Mouse (Mus musculus): ENCODE measurements at regions not wholly inside any gene's neighbourhood (a gene's known extent, or its start where the extent isn't known, plus 50 kb on each side); places are given as distances from the start of the nearest gene placed in this dataset.

DNA sequence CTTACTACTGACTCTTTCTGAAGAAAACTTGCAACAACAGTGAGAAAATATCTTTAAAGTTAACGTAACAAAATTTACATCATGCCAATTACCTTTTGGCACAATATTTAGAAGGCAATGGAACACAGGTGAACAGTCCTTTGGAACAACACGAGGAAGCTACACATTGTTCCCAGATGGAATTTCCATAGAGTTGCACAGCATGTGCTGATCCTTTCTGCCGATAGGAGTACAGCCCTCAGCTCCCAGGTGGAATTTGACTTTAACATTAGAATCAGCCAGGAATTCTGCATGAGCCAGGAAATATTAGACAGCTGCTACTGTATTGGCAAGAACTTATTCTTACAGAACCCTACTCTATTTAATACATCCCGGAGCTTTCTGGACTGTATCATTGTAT lies 948.3 kb downstream of the 1190002N15Rik start:
- DNase-seq (ENCODE audit: low read depth, low spot score): no peak

DNA sequence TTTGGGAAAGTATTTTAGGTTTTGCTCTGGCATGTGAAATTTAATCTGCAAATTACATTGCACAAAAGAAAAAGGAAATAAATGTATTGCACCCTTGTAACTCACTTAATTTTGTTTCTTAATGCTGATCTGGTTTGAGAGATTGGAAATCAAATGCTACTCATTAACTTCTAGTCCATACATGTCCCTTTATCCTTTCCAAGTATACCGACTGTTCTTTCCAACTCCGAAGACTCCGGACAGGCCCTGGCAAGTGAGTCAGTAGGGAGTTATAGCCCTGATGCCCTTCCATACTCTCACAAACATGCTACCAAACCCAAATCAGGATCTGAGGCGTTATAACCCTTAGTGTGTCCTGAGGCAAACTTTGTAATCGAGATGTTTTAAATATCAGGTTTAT lies 949.9 kb downstream of the 1190002N15Rik start:
- DNase-seq (ENCODE audit: low read depth, low spot score): no peak

DNA sequence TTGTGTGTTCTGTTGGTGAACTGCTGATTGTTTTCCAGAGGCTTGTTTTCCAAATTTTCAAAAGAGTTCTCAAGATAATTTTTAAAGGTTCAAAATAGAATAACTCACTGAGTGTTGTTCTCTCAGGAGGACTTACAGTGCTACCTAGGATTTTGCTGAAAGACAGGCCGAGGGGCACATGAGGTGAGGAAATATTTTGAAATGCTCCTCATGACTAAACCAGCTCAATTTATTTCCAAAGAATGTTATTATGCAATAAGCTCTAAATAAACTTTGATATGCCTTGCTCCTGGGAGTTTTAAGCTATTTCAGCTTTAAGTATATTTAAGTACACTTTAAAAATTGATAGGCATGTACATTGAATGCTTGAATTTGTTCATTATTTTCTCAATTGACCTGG lies 951.0 kb downstream of the 1190002N15Rik start:
- DNase-seq (ENCODE audit: low read depth, low spot score): peak; percentile 5

GRCm38 (mm10) chr9:93584591-93584990 lies 953.3 kb downstream of the 1190002N15Rik start:
- no peak for DNase-seq (ENCODE audit: low read depth, low spot score)

Measured in brain, adult 2 months (tissue).